Mouse (Mus musculus) adrenal gland, postnatal 14 days (tissue): ENCODE measurements around the gene Armc2. TPM values are rescaled to one million over a fixed set of nuclear protein-coding genes. Genes with fewer than 3 reads are reported as not detected.
"Not testable (repeated sequence)": the region's sequence is repeated elsewhere in the genome, so short reads cannot be mapped to it uniquely, and the experiment has no call there.

Experiments
- DNase-seq: peaks from one replicate; pipeline ENCODE4 v3.0.0; 2021; ENCODE audit warnings: mixed read lengths
- total RNA-seq: library from RNA; stranded (reverse); gene quantifications from 2 replicates; pipeline ENCODE4 v1.2.3, GENCODE M21; 2021

Gene Armc2
- total RNA-seq, 1 experiment from 2014 or later = 0.74 TPM

DNA sequence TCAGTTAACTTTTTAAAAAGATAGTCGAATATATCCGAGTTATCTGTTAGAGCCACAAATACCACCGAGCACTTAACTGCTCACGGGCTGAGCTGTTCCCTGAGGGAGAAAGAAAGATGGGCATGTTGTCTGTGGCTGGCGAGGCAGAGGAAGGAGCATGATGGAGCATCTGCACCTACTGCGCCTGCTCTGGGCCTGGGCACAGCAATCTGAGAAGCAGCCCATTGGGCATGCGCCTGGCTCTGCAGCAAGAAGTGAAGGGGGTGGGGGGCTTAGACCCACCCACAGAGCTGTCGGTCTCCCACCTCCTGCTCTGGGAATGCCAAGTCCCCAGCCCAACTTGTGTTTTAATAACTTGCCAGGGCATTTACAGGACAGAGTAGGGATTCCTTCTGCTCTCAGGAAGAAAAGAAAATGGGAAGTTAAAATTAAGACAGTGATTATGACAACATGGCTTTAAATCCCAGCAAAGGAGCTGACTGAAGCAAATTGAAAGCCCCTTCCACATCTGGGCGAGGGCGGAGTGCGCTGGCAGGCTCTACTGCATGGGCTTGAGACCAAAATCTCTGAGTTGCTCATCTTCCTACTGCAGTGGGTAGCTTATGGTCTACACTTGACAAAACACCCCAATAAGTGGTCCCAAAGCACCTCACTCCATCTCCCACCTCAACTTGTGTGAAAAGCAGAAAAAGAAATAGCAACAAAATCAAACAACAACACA lies 50.2 kb downstream of the Armc2 start:
- DNase-seq = no peak

DNA sequence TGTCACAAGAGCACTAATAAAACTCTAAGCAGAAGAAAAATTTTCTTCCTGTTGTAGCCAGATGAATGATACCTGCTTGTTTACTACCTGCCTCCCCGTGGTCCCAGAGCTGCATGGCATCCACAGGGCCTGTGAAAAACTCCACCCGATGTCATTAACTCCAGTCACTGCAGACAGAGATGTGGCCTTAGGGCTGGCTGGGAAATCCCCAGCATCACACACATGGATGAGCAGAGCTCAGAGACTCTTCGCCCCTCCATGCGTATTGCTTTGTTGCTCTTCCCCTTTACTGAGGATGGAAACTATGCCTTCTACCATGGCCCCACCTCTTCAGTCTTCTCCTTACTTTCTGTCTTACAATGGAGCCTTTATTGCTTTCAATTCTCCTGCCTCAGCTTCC lies 55.5 kb downstream of the Armc2 start:
- DNase-seq = no peak

DNA sequence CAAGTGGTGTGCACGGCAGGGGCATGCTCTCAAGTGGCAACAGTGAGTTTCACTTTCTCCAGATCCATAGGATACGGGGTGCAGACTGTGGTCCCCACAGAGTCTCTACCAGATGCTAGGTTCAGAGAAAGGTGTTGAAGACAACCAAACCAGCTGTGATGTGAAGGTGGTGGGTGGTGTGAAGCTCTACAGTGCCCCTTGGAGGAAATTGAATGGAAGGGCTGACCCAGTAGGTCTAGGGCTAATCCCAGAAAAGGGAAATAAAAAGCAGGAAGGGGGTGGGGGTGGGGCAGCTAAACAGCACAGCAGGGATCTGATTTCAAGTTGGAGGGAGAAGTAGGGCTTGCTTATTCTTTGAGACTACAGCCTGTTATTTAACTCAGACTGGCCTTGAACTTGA lies 58.4 kb downstream of the Armc2 start:
- DNase-seq = no peak

DNA sequence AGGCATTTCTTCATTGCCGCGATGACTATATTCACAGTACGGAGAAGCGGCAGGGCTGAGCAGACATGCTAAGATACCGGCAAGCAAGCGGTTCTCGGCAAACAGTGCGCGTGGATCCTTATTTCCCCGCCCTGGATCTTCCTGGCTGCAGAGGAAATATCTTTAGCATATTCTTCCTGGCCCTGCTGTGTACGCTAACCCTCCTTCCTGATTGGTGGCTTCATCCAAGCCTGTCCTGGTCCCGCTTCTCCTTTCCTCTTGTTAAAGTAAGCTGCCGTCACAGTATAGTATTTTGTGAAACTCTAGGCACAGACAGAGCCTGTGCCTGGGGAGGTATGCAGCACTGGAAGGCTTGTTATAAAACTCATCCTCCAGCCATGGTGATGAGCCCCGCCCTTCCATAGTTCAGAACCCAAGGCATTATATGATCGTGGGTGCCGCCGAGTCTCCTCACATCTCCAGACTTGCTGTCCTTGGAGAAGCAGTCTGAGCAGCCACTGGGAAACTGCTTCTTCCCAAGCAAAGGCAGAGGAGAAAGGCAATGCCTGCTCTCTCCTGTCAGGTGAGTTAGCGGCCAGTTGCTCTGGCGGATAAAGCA lies 59.5 kb downstream of the Armc2 start:
- no peak for DNase-seq

DNA sequence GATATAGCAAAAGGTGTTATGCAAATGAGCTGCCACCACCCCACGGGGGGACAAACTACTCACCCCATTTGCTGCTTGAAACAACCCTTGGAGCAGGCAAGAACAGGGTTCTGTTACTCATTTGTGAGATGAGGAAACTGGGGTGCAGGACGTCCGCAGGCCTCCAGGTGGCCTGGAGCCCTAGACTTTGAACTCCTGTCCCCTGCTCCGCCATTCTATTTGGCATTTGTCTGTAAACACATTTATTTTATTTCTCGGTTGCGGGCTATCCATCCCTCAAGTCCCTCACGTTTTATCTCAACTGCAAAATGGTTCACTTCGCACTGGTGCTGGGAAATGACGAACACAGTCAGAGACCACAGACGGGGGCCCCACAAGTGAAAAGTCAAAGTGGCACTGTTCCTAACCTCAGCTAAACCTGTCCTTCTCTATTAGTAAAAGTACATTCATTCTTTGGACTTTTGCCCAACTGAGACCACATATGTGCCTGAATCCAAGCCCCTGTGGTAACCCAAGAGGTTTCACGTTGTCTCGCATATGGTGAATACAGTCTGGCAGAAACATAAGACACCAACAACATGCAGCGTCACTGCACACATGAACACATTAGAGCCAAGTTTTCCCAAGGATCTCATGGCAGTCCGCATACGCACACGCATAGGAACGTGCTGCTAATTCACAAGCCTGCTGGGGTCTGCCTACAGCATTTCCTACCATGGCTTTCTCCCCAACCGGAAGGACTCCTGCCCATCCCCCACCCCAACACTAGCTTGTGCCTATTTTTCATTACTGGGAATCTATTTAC lies 60.6 kb downstream of the Armc2 start:
- no peak for DNase-seq

DNA sequence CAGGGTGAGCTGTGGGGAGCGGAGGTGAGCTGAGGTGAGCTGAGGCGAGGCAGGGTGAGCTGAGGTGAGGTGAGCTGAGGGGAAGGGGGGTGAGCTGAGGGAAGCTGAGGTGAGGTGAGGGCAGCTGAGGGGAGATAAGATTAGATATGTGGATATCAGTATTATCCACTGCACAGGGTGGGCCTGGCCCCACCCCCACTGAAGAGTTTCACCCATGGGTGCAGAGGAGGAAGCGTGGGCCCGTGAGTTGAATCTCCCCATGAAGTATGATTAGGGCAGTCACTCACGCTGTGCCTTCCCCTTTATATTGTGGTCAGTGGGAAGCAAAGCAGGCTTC lies 64.7 kb downstream of the Armc2 start:
- no peak for DNase-seq

DNA sequence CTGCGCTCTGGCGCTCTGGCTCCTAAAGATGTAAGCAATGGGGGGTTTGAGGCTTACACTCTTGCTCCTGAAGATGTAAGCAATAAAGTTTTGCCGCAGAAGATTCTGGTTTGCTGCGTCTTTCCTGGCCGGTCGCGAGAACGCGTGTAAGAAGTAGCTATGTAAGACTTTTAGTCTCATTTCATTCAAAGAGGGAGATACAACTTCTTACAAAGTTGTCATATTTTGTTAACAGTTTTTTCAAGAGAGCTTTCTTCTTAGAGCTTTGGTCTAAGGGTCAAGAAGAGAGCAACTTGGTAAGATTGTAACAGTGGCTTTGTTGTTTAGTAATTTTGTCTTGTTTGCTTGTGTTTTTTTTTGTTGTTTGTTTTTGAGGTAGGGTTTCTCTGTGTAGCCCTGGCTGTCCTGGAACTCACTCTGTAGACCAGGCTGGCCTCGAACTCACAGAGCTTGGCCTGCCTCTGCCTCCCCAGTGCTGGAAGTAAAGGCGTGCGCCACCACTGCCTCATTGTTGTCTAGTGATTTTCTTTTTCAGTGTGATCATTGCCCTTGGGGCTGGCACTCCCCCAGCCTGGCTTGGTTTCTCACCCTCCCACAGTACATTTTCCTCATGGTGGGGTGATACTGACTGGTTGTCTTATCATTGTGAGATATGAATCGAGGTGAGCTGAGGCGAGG lies 65.3 kb downstream of the Armc2 start:
- DNase-seq = no peak

DNA sequence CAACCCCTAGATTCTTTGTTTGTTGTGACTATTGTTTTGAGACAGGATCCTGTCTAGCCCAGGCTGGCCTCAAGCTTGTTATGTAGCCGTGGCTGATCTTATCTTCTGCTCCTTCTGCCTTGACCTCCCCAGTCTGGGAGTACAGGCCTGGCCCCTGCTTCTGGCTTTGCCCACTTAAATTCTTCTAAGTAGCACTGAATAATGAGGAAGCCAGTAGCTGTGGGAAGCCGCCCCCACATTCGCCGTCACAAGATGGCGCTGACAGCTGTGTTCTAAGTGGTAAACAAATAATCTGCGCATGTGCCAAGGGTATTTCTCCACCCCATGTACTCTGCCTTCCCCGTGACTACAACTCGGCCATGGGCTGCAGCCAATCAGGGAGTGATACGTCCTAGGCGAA lies 65.9 kb downstream of the Armc2 start:
- not testable (repeated sequence) for DNase-seq

DNA sequence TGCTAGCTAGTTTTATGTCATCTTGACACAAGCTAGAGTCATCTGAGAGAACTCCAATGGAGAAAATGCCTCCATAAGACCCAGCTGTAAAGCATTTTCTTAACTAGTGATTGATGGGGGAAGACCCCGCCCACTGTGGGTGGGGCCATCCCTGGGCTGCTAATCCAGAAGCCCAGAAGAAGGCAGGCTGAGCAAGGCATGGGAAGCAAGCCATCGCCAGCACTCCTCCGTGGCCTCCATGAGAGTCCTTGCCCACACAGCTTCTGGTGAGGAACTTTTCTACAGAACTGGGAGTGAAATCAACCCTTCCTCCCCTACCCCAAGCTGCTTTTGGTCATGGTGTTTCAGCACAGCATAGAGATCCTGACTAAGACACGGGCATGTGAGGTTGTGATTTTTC lies 79.2 kb downstream of the Armc2 start:
- no peak for DNase-seq

DNA sequence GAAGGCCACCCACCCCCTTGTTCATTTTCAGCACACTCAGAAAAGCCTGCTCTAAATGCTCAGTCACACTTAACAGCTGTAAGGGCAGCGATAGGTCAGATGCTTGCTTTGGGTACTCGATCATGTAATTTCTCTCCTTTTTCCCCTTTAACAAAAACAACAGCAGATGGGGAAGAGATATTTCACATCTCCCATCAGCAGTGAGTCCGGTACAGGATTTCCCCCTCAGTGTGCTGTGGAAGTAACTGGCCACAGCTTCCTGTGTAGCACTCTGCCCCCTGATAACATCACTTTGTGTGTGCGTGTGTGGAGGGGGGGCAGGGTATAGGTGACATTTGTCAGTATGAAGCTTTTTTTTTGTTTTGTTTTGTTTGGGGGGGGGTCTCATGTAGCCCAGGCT lies 81.1 kb downstream of the Armc2 start:
- DNase-seq = peak; percentile 25

DNA sequence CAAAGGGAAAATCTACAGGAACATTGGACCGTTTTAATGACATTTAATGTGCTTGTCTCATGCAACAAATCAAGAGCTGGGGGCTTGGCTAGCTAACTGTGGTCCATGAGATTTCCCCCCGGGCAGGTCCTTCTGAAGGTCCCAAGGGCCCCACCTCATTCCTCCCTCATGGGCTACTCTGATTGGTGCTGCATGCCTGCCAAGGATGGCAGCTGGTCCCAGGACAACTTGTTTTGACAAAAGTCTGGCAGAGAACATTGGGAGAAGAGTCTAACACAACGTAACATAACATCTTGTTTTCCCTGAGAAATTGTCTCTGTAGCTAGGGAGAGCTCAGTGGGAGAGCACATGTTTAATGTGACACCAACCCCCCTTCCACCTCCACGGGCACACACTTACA lies 82.1 kb downstream of the Armc2 start:
- DNase-seq = peak; percentile 26

DNA sequence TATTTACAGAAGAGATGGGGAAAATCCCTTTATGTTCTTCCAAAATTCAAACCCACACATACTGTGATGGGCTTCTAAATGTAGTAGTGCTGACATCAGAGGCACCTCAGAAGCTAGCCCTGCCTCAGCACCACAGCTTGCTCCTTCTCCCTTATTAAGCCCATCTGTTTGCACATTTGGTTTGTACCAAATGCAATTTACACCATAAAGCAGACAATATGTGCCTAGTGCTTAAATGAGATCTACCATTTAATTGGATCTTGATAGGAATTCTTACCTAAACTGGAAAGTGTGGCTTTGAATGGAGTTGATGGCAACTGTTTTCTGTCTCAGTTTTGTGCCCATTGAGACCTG lies 82.8 kb downstream of the Armc2 start:
- DNase-seq = no peak

DNA sequence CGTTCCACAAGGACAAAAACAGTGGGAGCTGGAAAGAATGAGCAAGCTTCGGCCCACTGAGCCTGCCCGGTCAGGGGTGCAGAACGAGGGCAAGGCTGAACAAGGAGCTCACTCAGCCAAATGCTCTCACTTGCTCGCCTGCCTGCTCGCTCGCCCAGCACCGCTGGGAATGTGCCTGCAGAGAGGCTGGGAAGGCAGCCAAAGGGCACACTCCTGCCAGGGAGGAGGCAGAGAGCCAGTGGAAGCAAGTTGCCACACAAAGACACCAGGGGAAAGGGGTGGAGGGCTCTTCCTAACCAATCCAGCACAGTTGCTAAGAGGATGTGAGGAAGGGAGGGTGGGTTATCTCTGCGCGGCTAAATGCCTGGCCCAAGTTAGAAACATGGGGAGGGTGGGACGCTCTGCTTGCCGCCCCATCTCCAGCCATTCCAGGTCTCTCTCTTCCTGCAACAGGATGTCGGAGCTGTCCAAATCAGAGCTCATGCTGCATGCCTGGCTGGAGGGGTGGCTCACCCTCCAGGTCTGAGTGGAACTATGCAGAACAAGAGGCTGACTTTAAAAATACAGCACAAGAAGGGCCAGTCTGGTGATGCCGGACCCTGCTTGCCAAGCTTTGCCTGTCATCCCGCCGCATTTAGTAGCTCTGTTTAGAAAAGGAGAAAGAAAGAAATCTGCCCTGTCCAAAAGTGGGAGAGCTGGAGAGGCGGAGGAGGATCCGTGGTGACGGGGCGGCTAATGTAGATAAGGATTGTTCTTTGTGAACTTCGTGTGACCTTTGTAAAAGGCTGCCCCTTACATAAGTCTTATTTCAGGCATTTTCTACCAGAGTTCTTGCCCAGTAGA lies 83.4 kb downstream of the Armc2 start:
- DNase-seq = peak; percentile 90

DNA sequence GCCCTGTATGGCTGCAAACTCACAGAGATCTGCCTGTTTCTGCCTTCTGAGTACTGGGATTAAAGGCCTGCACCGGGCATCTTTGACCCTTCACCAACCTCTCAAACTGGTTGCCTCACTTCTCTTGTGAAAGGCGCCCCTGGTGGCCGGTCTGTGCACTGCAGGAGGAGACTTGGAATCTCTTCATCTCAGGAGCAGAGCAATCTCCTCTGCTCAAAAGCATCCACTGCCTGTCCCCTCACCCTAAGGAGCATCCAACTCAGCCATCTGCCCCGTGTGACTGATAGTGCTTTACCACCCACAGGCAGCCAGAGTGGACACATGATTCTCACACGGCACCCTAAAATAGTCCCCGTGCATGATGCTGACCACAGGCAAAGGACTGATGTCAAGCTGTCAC lies 84.7 kb downstream of the Armc2 start:
- DNase-seq = peak; percentile 75

DNA sequence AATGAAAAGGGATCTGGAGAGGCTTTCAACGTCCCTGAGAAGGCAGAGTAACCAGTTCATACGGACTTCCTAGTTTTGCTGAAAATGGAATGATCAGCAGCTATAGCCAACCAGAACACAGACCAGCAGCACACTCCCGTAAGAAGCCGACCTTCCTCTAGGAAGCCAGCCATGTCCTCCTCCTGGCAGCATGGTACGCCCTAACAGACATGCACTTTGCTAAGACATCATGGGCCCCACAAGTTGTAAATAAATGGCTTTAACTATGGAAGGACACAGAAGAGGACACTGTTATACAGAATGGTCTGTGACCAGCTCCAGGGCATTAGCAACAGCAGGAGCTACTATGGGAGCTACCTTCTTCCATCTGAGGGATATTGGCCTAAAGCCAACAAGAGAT lies 85.3 kb downstream of the Armc2 start:
- DNase-seq = no peak

DNA sequence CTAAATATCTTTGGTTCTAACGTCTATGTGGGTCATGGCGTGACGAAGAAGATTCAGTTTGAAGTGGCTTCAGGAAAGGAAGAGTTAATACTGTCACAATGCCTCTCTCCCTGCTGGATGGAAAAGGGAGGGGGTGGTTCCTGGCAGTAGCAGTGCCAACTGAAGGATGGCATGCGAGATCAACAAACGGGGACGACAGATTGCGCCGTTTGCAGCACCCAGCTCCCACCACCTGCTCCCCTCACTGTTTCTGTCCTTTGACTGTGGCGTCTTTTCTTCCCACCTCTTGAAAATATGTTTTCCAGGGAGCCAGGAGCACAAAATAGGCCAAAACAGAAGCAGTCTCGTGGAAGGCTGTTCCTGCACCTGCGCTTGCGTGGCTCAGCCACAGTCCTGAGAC lies 86.3 kb downstream of the Armc2 start:
- no peak for DNase-seq

DNA sequence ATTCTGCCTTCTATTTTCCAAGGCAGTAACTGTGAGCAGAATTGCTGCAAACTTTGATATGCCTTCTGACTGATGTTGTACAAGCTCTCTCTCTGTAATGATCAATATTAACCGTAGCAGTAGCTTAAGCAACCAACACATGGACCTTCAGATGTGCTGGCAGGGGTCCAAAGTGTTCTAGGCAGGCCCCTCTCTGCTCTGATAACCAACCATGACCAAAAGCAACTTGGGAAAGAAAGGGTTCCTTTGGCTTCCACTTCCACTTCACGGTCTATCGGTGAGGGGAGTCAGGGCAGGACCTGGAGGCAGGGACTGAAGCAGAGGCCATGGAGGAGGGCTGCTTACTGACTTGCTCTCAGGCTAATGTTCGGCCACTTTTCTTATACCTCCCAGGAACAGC lies 87.3 kb downstream of the Armc2 start:
- no peak for DNase-seq

DNA sequence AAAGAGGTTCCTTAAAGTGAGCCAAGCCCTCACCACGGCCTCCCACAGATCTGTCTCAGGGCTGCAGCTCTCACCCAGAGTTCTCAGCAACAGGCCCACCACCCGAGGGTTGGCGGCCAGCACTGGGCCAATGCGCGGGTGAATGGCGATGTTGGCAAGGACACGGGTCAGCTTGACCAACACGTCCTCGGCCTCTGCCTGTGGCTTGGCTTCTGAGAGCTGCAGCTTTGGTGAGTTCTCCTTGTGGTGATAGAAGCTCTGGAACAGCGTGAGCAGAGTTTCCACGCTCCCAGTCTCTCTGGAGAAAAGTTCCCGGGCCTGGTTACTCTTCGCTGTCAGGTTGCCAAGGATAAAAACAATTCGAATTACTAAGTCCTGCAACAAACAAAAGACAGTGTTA lies 91.5 kb downstream of the Armc2 start:
- DNase-seq = peak; percentile 18

DNA sequence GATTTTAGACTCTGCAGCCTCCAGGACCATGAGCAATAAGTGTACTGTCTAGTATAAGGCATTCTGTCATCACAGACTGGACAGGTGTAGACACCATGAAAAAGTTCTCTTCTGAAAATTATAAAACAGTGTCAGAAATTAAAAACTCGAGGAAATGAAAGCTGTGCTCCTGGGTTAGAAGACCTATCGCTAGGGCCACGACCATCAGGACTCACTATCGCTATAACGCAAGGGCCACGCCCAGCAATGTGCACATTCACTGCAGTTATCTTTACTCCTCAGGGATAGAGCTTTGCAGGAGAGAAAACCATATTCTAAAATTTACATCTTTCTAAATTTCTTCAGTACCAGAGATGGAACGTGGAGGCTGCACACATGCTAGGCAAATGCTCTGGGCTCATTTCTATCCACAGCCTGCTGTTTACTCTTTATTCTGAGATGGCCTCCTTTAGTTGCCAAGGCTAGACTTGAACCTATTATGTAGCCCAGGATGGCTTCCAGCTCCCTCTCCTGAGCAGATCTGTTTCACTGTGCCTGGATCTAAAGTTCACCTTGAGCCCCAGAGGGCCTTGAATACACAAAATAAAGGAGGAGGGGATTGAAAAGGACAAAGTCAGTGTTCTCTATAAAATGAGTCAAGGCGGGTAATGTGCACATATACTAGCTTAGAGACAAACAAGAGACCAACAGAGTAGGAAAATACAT lies 105.8 kb downstream of the Armc2 start:
- DNase-seq = no peak

DNA sequence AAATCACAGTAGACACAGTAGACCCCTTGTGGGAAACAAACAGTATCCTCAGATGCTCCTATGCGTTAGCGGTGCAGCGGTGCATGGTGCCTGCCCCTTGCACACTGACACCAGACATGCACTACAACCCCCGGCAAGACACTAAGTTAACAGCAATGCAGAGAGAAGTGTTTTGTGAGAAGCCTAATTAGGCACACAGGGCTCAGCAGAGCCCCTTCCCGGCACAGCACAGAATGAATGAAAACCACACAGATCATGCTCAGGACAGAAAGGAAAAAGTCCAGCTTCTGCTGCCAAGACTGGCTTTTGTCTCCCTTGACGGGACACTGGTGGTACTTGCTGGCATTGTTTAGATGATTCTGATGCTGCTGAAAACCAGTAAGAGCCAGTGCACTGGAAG lies 109.3 kb downstream of the Armc2 start:
- no peak for DNase-seq

DNA sequence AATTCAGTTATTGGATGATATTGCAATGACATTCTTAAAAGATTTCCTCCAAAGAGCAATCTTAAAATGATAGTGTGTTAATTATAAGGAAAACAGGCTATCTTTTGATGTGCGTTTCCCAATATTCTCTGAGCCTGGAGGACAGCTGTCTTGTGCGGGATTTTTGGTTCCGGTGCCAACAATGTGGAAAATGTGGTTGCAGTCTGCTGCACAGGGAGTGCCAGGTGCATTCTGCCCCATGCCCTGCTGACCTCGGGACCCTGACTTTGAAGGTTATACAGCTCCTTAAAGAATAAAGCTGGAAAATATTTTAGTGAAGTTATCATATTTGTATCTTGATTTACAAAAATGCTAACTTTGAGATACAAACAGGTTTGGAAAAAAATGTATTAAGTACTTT lies 110.3 kb downstream of the Armc2 start:
- DNase-seq = no peak

DNA sequence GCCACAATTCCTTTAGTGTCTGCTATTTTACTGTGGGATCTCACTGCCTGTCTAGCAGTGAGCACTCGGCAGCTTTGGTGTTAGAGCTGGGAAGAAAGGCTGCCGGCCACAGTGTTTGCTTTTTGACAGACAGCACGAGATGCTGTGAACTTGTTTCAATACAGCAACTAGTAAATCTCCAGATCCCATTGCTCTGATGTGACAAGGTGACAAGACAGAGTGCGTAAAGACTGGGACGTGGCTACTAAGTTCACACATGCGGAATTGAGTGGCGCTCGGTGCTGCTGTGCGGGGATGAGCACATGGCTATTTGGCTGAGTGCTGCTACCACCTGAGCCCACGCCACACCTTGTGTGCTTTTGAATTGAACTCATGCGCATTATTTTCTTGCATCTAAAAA lies 110.8 kb downstream of the Armc2 start:
- no peak for DNase-seq
